Mouse (Mus musculus): ENCODE results near the gene Sectm1a. TPM values are rescaled to one million over a fixed set of nuclear protein-coding genes. Genes with fewer than 3 reads are reported as not detected.

Sectm1a gene
- polyA plus RNA-seq, 1 experiment from 2014 or later = 7.0 TPM

GRCm38 (mm10) chr11:121058956-121059355 lies 22.1 kb downstream of the Sectm1a start:
- Histone ChIP-seq H3K27ac (ENCODE audit: low read length) (no peak overlapping the region), H3K9me3 (ENCODE audit: control insufficient read depth, low read length) (no peaks in the 10 kb centered on the region), H3K4me1 (ENCODE audit: control insufficient read depth, insufficient read depth, low read length) (peaks cover 23% of the 10 kb centered on the region), H3K9ac (ENCODE audit: low read depth, low read length) (no peak overlapping the region), H3K27me3 (replicated peaks; ENCODE audit: control insufficient read depth, insufficient read depth, low read length) (no peaks in the 10 kb centered on the region), H3K36me3 (ENCODE audit: control insufficient read depth, insufficient read depth, low read length) (no peaks in the 10 kb centered on the region), H3K4me2 (ENCODE audit: low read depth, low read length) (no peak overlapping the region), H3K4me3 (ENCODE audit: low read length) (no peak overlapping the region)
- no peak for ATAC-seq
- WGBS = 93% methylated on average over 4 of the region's 4 CpGs

- Histone ChIP-seq H3K4me3 (ENCODE audit: low read length) (no peak overlapping the region), H3K9me3 (ENCODE audit: control insufficient read depth, low read length) (no peaks in the 10 kb centered on the region)
- peak; percentile 89 for ATAC-seq
Observed at GRCm38 (mm10) chr11:121058122-121058521, 22.9 kb downstream of the Sectm1a start.

GRCm38 (mm10) chr11:121056536-121057236 lies 24.3 kb downstream of the Sectm1a start:
- 50% methylated on average over 7 of the region's 7 CpGs for WGBS
- peak overlapping the region; percentile 14; the same call in 1 of the 2 replicates for H3K9ac ChIP-seq (ENCODE audit: low read depth, low read length)
- H3K27ac ChIP-seq (ENCODE audit: low read length) = peak overlapping the region; percentile 84
- H3K4me2 ChIP-seq (ENCODE audit: low read depth, low read length) = no peak overlapping the region
- H3K9me3 ChIP-seq (ENCODE audit: control insufficient read depth, low read length) = no peaks in the 10 kb centered on the region
- no peak overlapping the region for H3K4me3 ChIP-seq (ENCODE audit: low read length)
- H3K4me1 ChIP-seq (ENCODE audit: control insufficient read depth, insufficient read depth, low read length) = peaks cover 23% of the 10 kb centered on the region
- H3K27me3 ChIP-seq (replicated peaks; ENCODE audit: control insufficient read depth, insufficient read depth, low read length) = no peaks in the 10 kb centered on the region
- peak; percentile 74 for ATAC-seq
- H3K36me3 ChIP-seq (ENCODE audit: control insufficient read depth, insufficient read depth, low read length) = no peaks in the 10 kb centered on the region

More at GRCm38 (mm10) chr11:121058122-121058521, 22.9 kb downstream of the Sectm1a start:
- peaks cover 23% of the 10 kb centered on the region for H3K4me1 ChIP-seq (ENCODE audit: control insufficient read depth, insufficient read depth, low read length)
- no peaks in the 10 kb centered on the region for H3K27me3 ChIP-seq (replicated peaks; ENCODE audit: control insufficient read depth, insufficient read depth, low read length)
- peak overlapping the region; percentile 75 for H3K27ac ChIP-seq (ENCODE audit: low read length)
- 53% methylated on average over 5 of the region's 5 CpGs for WGBS
- H3K9ac ChIP-seq (ENCODE audit: low read depth, low read length) = peak overlapping the region; percentile 8; the same call in 1 of the 2 replicates
- H3K36me3 ChIP-seq (ENCODE audit: control insufficient read depth, insufficient read depth, low read length) = no peaks in the 10 kb centered on the region
- H3K4me2 ChIP-seq (ENCODE audit: low read depth, low read length) = no peak overlapping the region

GRCm38 (mm10) chr11:121053536-121053935 lies 27.5 kb downstream of the Sectm1a start:
- H3K4me2 ChIP-seq (ENCODE audit: low read depth, low read length) = no peak overlapping the region
- H3K36me3 ChIP-seq (ENCODE audit: control insufficient read depth, insufficient read depth, low read length) = no peaks in the 10 kb centered on the region
- no peak overlapping the region for H3K9ac ChIP-seq (ENCODE audit: low read depth, low read length)
- WGBS = 16% methylated on average over 8 of the region's 8 CpGs
- no peak for ATAC-seq
- peaks cover 17% of the 10 kb centered on the region for H3K4me1 ChIP-seq (ENCODE audit: control insufficient read depth, insufficient read depth, low read length)
- no peaks in the 10 kb centered on the region for H3K27me3 ChIP-seq (replicated peaks; ENCODE audit: control insufficient read depth, insufficient read depth, low read length)
- H3K27ac ChIP-seq (ENCODE audit: low read length) = no peak overlapping the region
- no peak overlapping the region for H3K4me3 ChIP-seq (ENCODE audit: low read length)
- no peaks in the 10 kb centered on the region for H3K9me3 ChIP-seq (ENCODE audit: control insufficient read depth, low read length)

GRCm38 (mm10) chr11:121052387-121052786 lies 28.6 kb downstream of the Sectm1a start:
- Histone ChIP-seq H3K4me1 (ENCODE audit: control insufficient read depth, insufficient read depth, low read length) (peaks cover 12% of the 10 kb centered on the region), H3K9ac (ENCODE audit: low read depth, low read length) (no peak overlapping the region), H3K9me3 (ENCODE audit: control insufficient read depth, low read length) (no peaks in the 10 kb centered on the region), H3K27me3 (replicated peaks; ENCODE audit: control insufficient read depth, insufficient read depth, low read length) (no peaks in the 10 kb centered on the region), H3K36me3 (ENCODE audit: control insufficient read depth, insufficient read depth, low read length) (no peaks in the 10 kb centered on the region), H3K27ac (ENCODE audit: low read length) (peak overlapping the region; percentile 13; the same call in 1 of the 2 replicates), H3K4me2 (ENCODE audit: low read depth, low read length) (no peak overlapping the region), H3K4me3 (ENCODE audit: low read length) (no peak overlapping the region)
- 0 out of 2 replicates have a peak, but pooled peaks have one; percentile 42 for ATAC-seq
- 68% methylated on average over 4 of the region's 4 CpGs for WGBS

GRCm38 (mm10) chr11:121051793-121052192 lies 29.2 kb downstream of the Sectm1a start:
- Histone ChIP-seq H3K4me2 (ENCODE audit: low read depth, low read length) (no peak overlapping the region), H3K9me3 (ENCODE audit: control insufficient read depth, low read length) (no peaks in the 10 kb centered on the region), H3K4me3 (ENCODE audit: low read length) (no peak overlapping the region), H3K9ac (ENCODE audit: low read depth, low read length) (no peak overlapping the region), H3K27ac (ENCODE audit: low read length) (peak overlapping the region; percentile 14; the same call in 1 of the 2 replicates), H3K4me1 (ENCODE audit: control insufficient read depth, insufficient read depth, low read length) (peaks cover 10% of the 10 kb centered on the region), H3K27me3 (replicated peaks; ENCODE audit: control insufficient read depth, insufficient read depth, low read length) (no peaks in the 10 kb centered on the region), H3K36me3 (ENCODE audit: control insufficient read depth, insufficient read depth, low read length) (no peaks in the 10 kb centered on the region)
- no peak for ATAC-seq
- WGBS = 47% methylated on average over 1 of the region's 1 CpGs

- H3K27ac ChIP-seq (ENCODE audit: low read length) = no peak overlapping the region
- H3K4me2 ChIP-seq (ENCODE audit: low read depth, low read length) = no peak overlapping the region
- ATAC-seq = no peak
- 0 out of 2 replicates have a peak, but pooled peaks cover 3% of the 10 kb centered on the region for H3K4me1 ChIP-seq (ENCODE audit: control insufficient read depth, insufficient read depth, low read length)
- 61% methylated on average over 1 of the region's 1 CpGs for WGBS
- H3K9me3 ChIP-seq (ENCODE audit: control insufficient read depth, low read length) = no peaks in the 10 kb centered on the region
- no peak overlapping the region for H3K4me3 ChIP-seq (ENCODE audit: low read length)
- no peak overlapping the region for H3K9ac ChIP-seq (ENCODE audit: low read depth, low read length)
- no peaks in the 10 kb centered on the region for H3K27me3 ChIP-seq (replicated peaks; ENCODE audit: control insufficient read depth, insufficient read depth, low read length)
- H3K36me3 ChIP-seq (ENCODE audit: control insufficient read depth, insufficient read depth, low read length) = no peaks in the 10 kb centered on the region
Observed at GRCm38 (mm10) chr11:121049840-121050239, 31.2 kb downstream of the Sectm1a start.

GRCm38 (mm10) chr11:121047826-121048399 lies 33.1 kb downstream of the Sectm1a start:
- no peaks in the 10 kb centered on the region for H3K9me3 ChIP-seq (ENCODE audit: control insufficient read depth, low read length)
- no peak for ATAC-seq
- H3K27me3 ChIP-seq (replicated peaks; ENCODE audit: control insufficient read depth, insufficient read depth, low read length) = no peaks in the 10 kb centered on the region
- H3K4me2 ChIP-seq (ENCODE audit: low read depth, low read length) = no peak overlapping the region
- H3K36me3 ChIP-seq (ENCODE audit: control insufficient read depth, insufficient read depth, low read length) = no peaks in the 10 kb centered on the region
- WGBS = 53% methylated on average over 2 of the region's 2 CpGs
- 0 out of 2 replicates have a peak, but pooled peaks cover 3% of the 10 kb centered on the region for H3K4me1 ChIP-seq (ENCODE audit: control insufficient read depth, insufficient read depth, low read length)
- no peak overlapping the region for H3K27ac ChIP-seq (ENCODE audit: low read length)
- no peak overlapping the region for H3K9ac ChIP-seq (ENCODE audit: low read depth, low read length)
- no peak overlapping the region for H3K4me3 ChIP-seq (ENCODE audit: low read length)

- Histone ChIP-seq H3K4me1 (ENCODE audit: control insufficient read depth, insufficient read depth, low read length) (no peaks in the 10 kb centered on the region), H3K9me3 (ENCODE audit: control insufficient read depth, low read length) (no peaks in the 10 kb centered on the region), H3K4me2 (ENCODE audit: low read depth, low read length) (no peak overlapping the region), H3K36me3 (ENCODE audit: control insufficient read depth, insufficient read depth, low read length) (no peaks in the 10 kb centered on the region), H3K9ac (ENCODE audit: low read depth, low read length) (no peak overlapping the region), H3K27ac (ENCODE audit: low read length) (no peak overlapping the region), H3K27me3 (replicated peaks; ENCODE audit: control insufficient read depth, insufficient read depth, low read length) (no peaks in the 10 kb centered on the region), H3K4me3 (ENCODE audit: low read length) (no peak overlapping the region)
- WGBS = 64% methylated on average over 1 of the region's 1 CpGs
- ATAC-seq = no peak
Observed at GRCm38 (mm10) chr11:121045286-121045685, 35.7 kb downstream of the Sectm1a start.
